Mouse (Mus musculus) frontal cortex, adult 2 months (tissue): ENCODE data around the gene Cldn34b2. TPM values are rescaled to one million over a fixed set of nuclear protein-coding genes. Genes with fewer than 3 reads are reported as not detected.
"Not testable (repeated sequence)": the region's sequence is repeated elsewhere in the genome, so short reads cannot be mapped to it uniquely, and the experiment has no call there.

ENCODE experiments used
- DNase-seq, 2 experiments: peaks; one replicate each; pipeline ENCODE4 v3.0.0; 2022; ENCODE audit warnings: low spot score in 1 of 2; ENCODE audit errors: extremely low spot score in 1 of 2
- polyA plus RNA-seq: library from polyadenylated mRNA; depleted of rRNA; stranded (reverse); fragments of >200 nt; gene quantifications from 2 replicates; pipeline ENCODE4 v1.2.3, GENCODE M21; 2012; rRNA removed

Cldn34b2 gene
- polyA plus RNA-seq = not detected in 2 replicates

DNA sequence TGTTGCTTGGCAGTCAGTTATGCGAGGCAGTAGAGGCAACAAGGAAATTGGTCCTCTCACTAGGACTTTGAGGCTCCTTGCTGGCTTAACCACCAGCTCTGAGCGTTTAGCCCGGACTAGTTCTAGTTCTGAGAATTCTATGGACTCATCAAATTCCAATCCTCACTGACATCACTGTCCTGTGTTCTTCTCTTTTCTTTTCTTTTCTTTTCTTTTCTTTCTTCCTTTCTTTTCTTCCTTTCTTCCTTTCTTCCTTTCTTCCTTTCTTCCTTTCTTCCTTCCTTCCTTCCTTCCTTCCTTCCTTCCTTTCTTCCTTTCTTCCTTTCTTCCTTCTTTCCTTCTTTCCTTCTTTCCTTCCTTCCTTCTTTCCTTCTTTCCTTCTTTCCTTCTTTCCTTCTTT, at the start of gene Cldn34b2:
Cldn34b2 (minus strand) TSS at position 101 of the 400 bp plus-strand sequence.
- not testable (repeated sequence) for DNase-seq

DNA sequence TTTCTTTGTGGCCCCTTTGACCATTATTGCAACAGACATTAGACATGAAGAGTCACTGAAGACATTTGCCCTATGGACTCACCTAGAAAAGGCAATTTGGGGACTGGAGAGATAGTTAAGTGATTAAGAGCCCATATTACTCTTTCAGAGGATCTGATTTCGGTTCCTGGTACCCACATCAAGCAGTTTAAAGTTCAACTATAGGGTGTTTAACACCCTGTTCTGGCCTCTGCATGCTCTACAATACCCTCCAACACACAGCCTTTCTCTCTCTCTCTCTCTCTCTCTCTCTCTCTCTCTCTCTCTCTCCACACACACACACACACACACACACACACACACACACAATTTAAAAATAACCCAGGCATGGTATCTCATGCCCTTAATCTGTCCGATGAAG, 49.4 kb upstream of the Cldn34b2 start:
- no peak for DNase-seq

DNA sequence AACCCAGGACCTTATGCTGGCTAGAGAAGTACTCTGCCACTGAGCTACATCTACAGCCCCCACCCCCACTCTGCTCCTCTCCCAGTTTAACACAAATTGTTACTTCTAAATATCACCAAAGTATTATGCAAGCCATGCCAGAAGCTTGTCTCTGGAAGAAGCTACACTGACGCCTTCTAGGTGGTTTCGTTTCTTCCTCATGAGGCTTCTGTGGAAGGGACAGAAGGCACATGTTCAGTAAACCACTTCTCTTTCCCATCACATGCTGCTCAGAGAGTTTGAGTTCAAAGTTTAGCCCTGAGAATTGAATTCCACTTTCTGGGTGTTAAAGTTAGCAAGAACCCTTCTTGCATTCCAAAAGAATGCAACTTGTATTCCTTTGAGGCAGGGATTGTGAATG, 49.0 kb upstream of the Cldn34b2 start:
- no peak for DNase-seq

DNA sequence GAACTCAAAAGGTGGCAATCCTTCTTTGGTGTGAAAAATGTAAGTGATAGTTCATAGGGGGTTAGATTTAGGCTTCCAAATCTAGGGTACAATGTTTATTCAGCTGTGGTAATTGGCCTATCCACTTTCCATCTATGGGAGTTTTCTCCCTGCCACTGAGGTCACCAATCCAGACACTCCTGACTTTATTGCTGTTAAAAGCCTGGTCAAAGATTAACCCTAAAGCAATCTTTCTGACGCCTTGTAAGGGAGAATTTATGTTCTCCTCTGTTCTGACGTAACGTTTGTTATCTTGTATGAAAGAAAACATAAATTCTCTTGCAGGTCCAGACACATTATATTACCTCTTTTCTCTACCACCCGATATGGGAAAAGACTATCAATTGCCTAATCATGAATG, 47.4 kb upstream of the Cldn34b2 start:
- DNase-seq = no peak

DNA sequence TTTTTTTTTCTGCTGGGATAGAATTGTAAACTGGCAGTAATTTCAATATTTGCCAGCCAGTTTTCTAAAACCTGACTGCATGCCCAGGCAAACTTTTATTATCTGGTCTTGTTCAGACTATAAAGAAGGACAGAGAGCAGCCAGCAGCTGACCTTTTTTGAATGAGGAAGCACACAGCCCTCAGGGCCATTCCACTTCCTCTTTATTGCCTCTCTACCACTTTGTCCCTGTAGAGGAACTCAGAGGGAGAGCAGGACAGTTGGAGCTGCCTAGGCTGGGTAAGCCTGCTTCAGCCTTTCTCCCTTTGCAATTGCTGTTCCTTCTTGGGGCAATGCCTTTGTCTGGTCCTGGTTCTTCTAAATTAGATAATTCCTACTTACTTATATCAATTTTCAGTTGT, 44.1 kb upstream of the Cldn34b2 start:
- peak in 1 of 2 experiments; percentile 2 for DNase-seq

DNA sequence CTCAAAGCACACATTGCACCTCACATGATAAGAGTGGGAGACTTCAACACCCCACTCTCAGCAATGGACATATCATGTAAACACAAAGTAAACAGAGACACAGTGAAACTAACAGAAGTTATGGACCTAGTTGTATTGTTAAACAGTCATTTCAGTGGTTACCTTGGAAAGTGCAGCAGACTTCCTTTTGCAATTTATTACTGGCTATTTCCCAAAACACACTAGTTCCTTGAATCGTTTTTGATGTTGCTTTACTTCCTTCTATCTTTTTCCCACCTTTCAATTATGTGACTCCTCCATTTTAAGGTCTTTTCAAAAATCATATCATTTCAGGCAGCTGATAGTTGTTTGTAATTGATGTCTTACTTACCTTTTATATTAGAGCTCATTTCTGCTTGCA, 43.5 kb upstream of the Cldn34b2 start:
- DNase-seq = no peak

DNA sequence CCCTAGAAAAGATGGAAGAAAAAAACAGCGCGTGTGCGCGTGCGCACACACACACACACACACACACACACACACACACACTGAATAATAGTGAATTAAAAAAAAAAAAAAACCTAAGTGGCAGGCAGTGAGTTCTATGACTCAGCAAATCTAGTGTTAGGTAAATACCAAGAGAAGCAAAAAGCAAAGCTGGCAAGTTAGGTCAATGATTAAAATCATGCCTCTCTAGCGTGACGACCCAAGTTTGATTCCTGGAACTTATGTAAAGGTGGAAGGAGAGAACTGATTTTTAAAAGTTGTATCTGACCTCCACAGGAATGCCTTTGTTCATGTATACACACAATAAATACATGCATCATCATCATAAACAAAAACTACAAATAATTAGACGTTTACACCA, 41.7 kb upstream of the Cldn34b2 start:
- DNase-seq = no peak

DNA sequence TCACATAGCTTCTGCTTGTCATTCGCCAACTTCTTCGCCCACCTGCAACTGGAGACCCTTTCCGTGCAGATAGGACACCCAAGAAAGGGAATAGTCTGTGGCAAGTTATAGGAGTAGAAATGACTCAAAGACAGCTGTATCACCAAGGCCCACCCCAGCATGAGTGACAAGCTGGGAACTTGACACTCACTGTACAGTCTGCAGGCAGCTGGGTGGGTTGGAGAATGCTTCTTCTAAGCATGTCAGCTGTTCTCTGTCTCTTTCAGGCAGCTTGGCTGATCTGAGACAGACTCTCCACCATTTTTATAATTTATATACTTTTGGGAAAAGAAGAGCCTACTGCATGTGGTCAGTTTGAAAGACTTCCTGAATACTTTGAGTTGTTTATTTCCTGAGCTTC, 39.5 kb upstream of the Cldn34b2 start:
- DNase-seq = no peak

DNA sequence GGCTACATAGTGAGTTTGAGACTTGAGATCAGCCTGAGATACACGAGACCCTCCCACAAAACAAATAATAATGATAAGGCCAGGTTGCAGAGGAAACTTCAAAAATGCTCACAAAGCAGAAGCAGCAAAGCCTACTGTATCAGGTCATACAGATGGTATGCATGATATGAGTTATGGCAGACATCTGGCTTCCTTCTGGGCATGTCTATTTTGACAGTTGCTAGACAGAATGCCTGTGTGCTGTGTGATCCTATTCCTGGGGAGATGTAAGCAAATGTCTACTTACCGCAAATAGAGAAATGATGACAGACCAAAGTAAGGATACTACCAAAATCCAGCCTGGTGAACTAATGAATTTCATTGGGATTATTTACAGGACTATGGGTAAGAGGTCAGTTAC, 38.1 kb upstream of the Cldn34b2 start:
- DNase-seq = no peak

DNA sequence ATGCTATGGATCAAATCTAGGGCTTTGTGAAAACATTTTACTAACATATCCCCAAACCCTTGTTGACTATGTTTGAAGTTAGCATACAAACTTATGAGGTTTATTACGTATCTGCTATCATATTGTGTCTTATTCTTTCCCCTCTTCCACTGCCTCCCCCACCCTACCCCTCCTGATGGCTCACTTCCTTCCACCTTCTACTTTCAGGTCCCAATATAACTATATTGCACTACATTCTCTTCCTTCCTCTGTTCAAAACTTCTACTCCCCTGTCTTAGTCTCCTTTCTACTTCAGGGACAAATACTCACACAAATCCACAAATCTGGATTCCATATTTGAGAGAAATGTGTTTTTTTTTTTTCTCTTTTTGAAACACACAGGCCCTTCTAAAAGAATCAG, 35.3 kb upstream of the Cldn34b2 start:
- no peak for DNase-seq

DNA sequence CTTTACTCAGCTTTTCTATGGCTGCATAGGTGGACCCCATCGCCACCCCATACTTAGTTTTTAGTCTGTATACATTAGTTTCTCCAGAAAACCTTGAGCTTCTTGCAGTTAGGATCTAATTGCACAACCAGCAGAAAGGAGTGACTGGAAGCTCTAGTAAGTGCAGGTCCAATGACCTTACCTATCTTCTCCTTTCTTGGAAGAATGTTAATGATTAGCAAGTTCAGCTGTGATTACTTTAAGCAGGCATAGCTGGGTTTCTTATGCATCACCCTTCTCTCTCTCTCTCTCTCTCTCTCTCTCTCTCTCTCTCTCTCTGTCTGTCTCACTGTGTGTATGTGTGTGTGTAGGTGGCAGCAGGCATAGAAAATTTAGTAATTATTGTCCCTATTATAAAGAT, 23.7 kb upstream of the Cldn34b2 start:
- DNase-seq = no peak

DNA sequence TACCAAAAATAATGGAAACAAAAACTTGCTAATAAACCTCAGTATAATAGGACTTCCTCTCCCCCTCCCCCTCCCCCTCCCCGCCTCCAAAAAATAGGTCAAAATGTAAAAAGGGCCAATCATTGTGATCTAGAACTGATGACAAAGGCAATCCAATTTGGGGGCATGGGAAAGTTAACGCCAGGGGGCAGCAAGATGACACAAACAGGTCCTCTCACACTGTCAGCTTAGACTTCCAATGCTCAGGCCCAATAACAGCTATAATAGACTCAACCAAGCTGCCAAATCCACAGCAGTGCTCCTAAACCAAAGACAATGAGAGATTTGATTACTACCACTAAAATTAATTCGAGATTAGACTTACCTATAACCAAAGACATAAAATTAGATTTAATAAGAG, 16.5 kb upstream of the Cldn34b2 start:
- DNase-seq = peak; percentile 6 to 44

DNA sequence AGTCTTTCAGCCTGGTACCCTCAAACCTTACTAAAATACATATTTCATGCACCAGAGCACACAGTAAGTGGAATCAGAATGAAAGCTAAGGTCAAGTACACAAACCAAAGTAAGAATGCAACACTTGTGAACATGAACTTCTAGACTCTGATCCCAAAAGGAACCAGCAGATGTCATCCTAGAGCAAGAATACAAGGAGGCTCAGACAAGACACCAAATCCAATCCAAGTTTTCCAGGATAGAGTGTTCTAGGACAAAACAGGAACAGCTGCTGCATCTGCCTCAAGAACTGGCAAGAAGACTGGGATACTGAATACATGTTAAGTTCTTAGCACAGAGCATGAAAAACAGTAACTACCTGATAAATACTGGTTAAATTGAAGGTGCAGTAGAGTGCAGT, 30.2 kb downstream of the Cldn34b2 start:
- peak; percentile 0 to 43 for DNase-seq

DNA sequence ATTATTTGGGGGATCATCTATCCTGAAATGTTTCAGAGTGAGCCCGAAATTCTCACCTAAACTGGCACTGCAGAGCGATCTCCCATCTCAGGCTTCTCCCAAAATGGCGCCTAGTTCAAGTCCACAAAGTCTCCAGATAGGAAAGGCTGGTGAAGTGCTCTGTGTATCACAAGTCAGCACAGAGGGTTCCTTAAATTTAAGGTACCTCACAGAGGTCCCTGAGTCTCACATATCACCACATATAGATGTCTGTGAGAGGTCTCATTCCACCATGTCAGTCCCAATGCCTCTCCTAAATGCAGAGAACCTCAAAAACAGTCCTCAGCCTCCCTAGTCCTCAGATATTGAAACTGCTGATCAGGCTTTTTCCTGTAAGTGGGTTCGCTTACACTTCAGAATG, 34.6 kb downstream of the Cldn34b2 start, which contains the start of gene Magea2:
Magea2 (minus strand) TSS at position 101 of the 400 bp plus-strand sequence.
- DNase-seq = not testable (repeated sequence)

DNA sequence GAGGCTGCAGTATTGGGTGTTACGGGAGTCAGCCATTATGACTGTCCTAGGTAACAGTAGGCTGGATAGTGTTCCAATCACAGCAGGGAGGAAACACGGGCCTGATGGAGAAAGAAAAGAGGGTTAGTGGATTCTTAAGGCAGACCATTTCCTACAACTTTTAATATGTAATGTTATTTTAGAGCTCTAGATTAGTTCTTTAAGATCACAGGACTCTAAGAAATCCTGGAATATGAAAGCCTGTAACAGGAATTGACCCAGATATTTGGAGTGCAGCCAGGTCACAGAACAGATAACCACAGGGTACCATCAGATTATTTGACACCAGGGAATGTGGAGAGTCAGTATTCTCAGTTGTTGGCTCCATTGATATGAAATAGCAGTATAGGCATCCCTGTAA, 38.5 kb downstream of the Cldn34b2 start, which contains the start of gene Magea1:
Magea1 (minus strand) TSS at position 101 of the 400 bp plus-strand sequence.
- DNase-seq = not testable (repeated sequence)

Other genes with a start within 250 kb of the Cldn34b2 start
- not detected in 2 replicates for gene Cldn34b1, start 238.1 kb downstream of the Cldn34b2 start, polyA plus RNA-seq
- not detected in 2 replicates for gene Magea6, start 192.4 kb downstream of the Cldn34b2 start, polyA plus RNA-seq
- gene Magea3, start 178.9 kb downstream of the Cldn34b2 start, polyA plus RNA-seq = not detected in 2 replicates
- not detected in 2 replicates for gene Magea8, start 132.6 kb downstream of the Cldn34b2 start, polyA plus RNA-seq
- gene Magea5, start 65.3 kb downstream of the Cldn34b2 start, polyA plus RNA-seq = not detected in 2 replicates
- gene Magea1, start 38.6 kb downstream of the Cldn34b2 start, polyA plus RNA-seq = not detected in 2 replicates
- gene Magea2, start 34.7 kb downstream of the Cldn34b2 start, polyA plus RNA-seq = not detected in 2 replicates
- 99.6 and 107 TPM in 2 replicates for gene Sat1, start 88.0 kb upstream of the Cldn34b2 start, polyA plus RNA-seq
- gene Acot9, start 134.0 kb upstream of the Cldn34b2 start, polyA plus RNA-seq = 12.6 and 15.7 TPM in 2 replicates
- 28.7 and 30.2 TPM in 2 replicates for gene Prdx4, start 212.3 kb upstream of the Cldn34b2 start, polyA plus RNA-seq